27 mouse cellular contexts compared by ENCODE assay signal in genomic region chr8:105251954-105252353, GRCm38 (mm10). TPM values are rescaled to one million over a fixed set of nuclear protein-coding genes. Genes with fewer than 3 reads are reported as not detected.
"Had no signal": no experiment of that assay in that cellular context is flagged by ENCODE, and none has a peak within 500 bp of the region (broad histone marks: within the 10 kb centered on the region; RNA-seq: fewer than 3 reads in every experiment).

No protein-coding gene starts in this region.

- H3K9ac ChIP-seq: forebrain, postnatal 0 days; heart, embryonic 13.5 days; heart, embryonic 15.5 days; hindbrain, embryonic 14.5 days; intestine, embryonic 15.5 days; kidney, embryonic 15.5 days; limb, embryonic 13.5 days; limb, embryonic 15.5 days had no signal

- DNase-seq: forebrain, postnatal 0 days; gastrocnemius, postnatal 14 days; gastrocnemius, postnatal 36 days; heart, postnatal 14 days; heart, postnatal 36 days; kidney, adult 2 months; kidney, adult 9 months; kidney, postnatal 14 days; kidney, postnatal 36 days; layer of hippocampus, adult 9-11 months; layer of hippocampus, postnatal 36 days; left cerebral cortex, postnatal 4 days had no signal

- H3K4me2 ChIP-seq: heart, embryonic 11.5 days; heart, embryonic 13.5 days; heart, embryonic 15.5 days; hindbrain, embryonic 14.5 days; intestine, embryonic 15.5 days; kidney, embryonic 15.5 days; limb, embryonic 13.5 days; limb, embryonic 15.5 days had no signal

- ATAC-seq: forebrain, postnatal 0 days; hindbrain, embryonic 16.5 days; inflammation-experienced regulatory T-cells, adult 6 months; intestine, embryonic 15.5 days; intestine, postnatal 0 days had no signal

- H3K9me3 ChIP-seq: heart, embryonic 13.5 days; heart, embryonic 15.5 days; intestine, embryonic 15.5 days; kidney, embryonic 15.5 days; limb, embryonic 13.5 days; limb, embryonic 15.5 days had no signal

- H3K4me3 ChIP-seq: heart, adult 2 months; heart, embryonic 13.5 days; heart, embryonic 15.5 days; intestine, embryonic 15.5 days; kidney, embryonic 15.5 days; limb, embryonic 13.5 days; limb, embryonic 15.5 days had no signal

- H3K27me3 ChIP-seq: intestine, embryonic 15.5 days had no signal

- H3K27ac ChIP-seq: heart, adult 2 months; heart, embryonic 13.5 days; heart, embryonic 15.5 days; hindbrain, embryonic 14.5 days; intestine, embryonic 15.5 days; kidney, embryonic 15.5 days; kidney, postnatal 0 days; limb, embryonic 13.5 days; limb, embryonic 15.5 days had no signal

RNA-seq across cellular contexts. Expression of gene B3gnt9, which starts 3.0 kb away (rescaled TPM):
- total RNA-seq: hematopoietic stem cell, adult 5-6 weeks had no signal

RNA-seq across cellular contexts. Expression of gene Hsf4, which starts 17.6 kb away (rescaled TPM):
- total RNA-seq: hematopoietic stem cell, adult 5-6 weeks had no signal
- polyA plus RNA-seq: heart, embryonic 11.5 days; heart, embryonic 13.5 days; limb, embryonic 11.5 days had no signal
